Mouse (Mus musculus) cortical plate, adult 2 months (tissue): Measurements from ENCODE around the gene Stx12. TPM values are rescaled to one million over a fixed set of nuclear protein-coding genes. Genes with fewer than 3 reads are reported as not detected.

Experiments used
- H3K27ac ChIP-seq: fragments of 200-500 bp; 2 replicates; pipeline ENCODE4 v1.5.1; 2012; ENCODE audit warnings: low read length, control low read depth, inconsistent platforms; ENCODE audit not compliant: insufficient read depth
- H3K4me1 ChIP-seq: fragments of 200-500 bp; 2 replicates; pipeline ENCODE4 v1.6.1; 2011; ENCODE audit warnings: low read length; ENCODE audit not compliant: control insufficient read depth, insufficient read depth
- H3K4me3 ChIP-seq: fragments of 200-500 bp; 2 replicates; pipeline ENCODE4 v1.5.1; 2011; ENCODE audit warnings: mild to moderate bottlenecking, low read length, control low read depth; ENCODE audit not compliant: insufficient read depth
- CTCF ChIP-seq: fragments of 200-500 bp; IDR thresholded peaks from 2 replicates; pipeline ENCODE4 v1.5.1; 2011; ENCODE audit warnings: mild to moderate bottlenecking, control low read depth, low read length; ENCODE audit not compliant: insufficient read depth; ENCODE audit errors: extremely low read depth
- POLR2A ChIP-seq: fragments of 200-500 bp; IDR thresholded peaks from 2 replicates; pipeline ENCODE4 v1.6.1; 2011; ENCODE audit warnings: mild to moderate bottlenecking, low read length, control low read depth; ENCODE audit not compliant: insufficient read depth; ENCODE audit errors: extremely low read depth
- polyA plus RNA-seq: library from polyadenylated mRNA; depleted of rRNA; stranded (reverse); fragments of >200 nt; gene quantifications from 2 replicates; pipeline ENCODE4 v1.2.3, GENCODE M21; 2012; rRNA removed

The Stx12 gene
- polyA plus RNA-seq, 1 experiment: 92.3 TPM

DNA sequence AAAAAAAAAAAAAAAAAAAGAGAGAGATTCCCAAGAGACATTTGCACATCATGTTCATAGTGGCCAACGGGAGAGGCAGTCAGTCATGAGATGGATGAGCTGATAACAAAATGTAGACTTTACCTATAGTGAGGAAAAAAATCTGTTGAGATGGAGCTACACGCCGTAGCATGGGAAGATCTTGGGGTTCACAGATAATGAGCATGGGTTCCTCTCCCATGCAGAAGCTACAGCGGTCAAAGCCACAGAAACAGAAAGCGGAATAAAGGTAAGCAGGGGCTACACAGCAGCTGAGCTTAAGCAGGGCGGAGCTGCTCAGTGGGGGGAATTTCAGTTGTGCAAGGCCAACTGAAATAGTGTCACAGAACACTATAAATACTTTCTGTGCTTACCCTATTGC lies 80.0 kb downstream of the Stx12 start:
- H3K4me3 ChIP-seq: no peak overlapping the region
- H3K27ac ChIP-seq: no peak overlapping the region
- TF ChIP-seq POLR2A: no peak
- no peak for TF ChIP-seq CTCF
- H3K4me1 ChIP-seq: peaks cover 2% of the 10 kb centered on the region

DNA sequence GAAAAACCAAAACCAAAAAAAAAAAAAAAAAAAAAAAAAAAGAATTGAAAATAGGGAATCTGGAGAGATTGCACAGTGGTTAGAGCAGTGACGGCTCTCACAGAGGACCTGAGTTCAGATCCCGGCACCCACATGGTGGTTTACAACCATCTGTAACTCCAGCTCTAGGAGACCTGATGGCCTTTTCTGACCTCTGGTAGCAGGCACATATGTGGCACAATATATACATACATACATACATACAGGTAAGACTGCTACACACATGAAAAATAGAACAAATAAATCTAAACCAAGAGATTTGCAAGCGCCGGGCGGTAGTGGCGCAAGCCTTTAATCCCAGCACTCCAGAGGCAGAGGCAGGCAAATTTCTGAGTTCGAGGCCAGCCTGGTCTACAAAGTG lies 80.4 kb downstream of the Stx12 start:
- TF ChIP-seq POLR2A (no peak), CTCF (no peak)
- H3K27ac ChIP-seq: no peak overlapping the region
- peaks cover 2% of the 10 kb centered on the region; the same call in 1 of the 2 replicates for H3K4me1 ChIP-seq
- no peak overlapping the region for H3K4me3 ChIP-seq

Other genes with a start within 250 kb of the Stx12 start
- 24.5 and 25.5 TPM in 2 replicates for gene Eya3, start 245.5 kb downstream of the Stx12 start, polyA plus RNA-seq
- 2.8 and 3.0 TPM in 2 replicates for gene Xkr8, start 152.0 kb downstream of the Stx12 start, polyA plus RNA-seq
- 1.9 and 3.0 TPM in 2 replicates for gene Smpdl3b, start 127.3 kb downstream of the Stx12 start, polyA plus RNA-seq
- gene Rpa2, start 116.2 kb downstream of the Stx12 start, polyA plus RNA-seq: 14.2 and 17.0 TPM in 2 replicates
- gene Themis2, start 88.1 kb downstream of the Stx12 start, polyA plus RNA-seq: 1.2 and 1.3 TPM in 2 replicates
- 55.2 and 56.5 TPM in 2 replicates for gene Ppp1r8, start 41.3 kb downstream of the Stx12 start, polyA plus RNA-seq
- gene Fam76a, start 38.0 kb upstream of the Stx12 start, polyA plus RNA-seq: 40.2 and 40.3 TPM in 2 replicates
- 0.11 and 0.15 TPM in 2 replicates for gene Fgr, start 89.6 kb upstream of the Stx12 start, polyA plus RNA-seq
- 23.8 and 26.4 TPM in 2 replicates for gene Ahdc1, start 126.8 kb upstream of the Stx12 start, polyA plus RNA-seq
- 14.7 and 15.6 TPM in 2 replicates for gene Wasf2, start 246.0 kb upstream of the Stx12 start, polyA plus RNA-seq